In genomic region chr6:47044385-47045200, GRCm38 (mm10) we compare ENCODE assay signal across 8 mouse cellular contexts.
DNase-seq lines count a peak whose midpoint lies in the region; ATAC-seq and TF ChIP-seq lines count a peak whose summit lies in the region.

No protein-coding gene starts in this region.

- H3K36me3 ChIP-seq in heart, postnatal 0 days (replicated peaks; ENCODE audit: control insufficient read depth, insufficient read depth, low read length), result no peaks in the 10 kb centered on the region
- H3K36me3 ChIP-seq in hindbrain, embryonic 12.5 days, result no peaks in the 10 kb centered on the region
- no peaks in the 10 kb centered on the region for H3K36me3 ChIP-seq in midbrain, embryonic 14.5 days (ENCODE audit: control insufficient read depth, insufficient read depth, low read length)

- no peaks in the 10 kb centered on the region for H3K9me3 ChIP-seq in heart, postnatal 0 days (replicated peaks; ENCODE audit: control insufficient read depth, low read length)
- no peaks in the 10 kb centered on the region for H3K9me3 ChIP-seq in hindbrain, embryonic 12.5 days (replicated peaks)
- no peaks in the 10 kb centered on the region for H3K9me3 ChIP-seq in midbrain, embryonic 14.5 days (ENCODE audit: control insufficient read depth, low read length)

- H3K4me3 ChIP-seq in heart, postnatal 0 days (ENCODE audit: low read depth, low read length), result peak overlapping the region; percentile 47
- peak overlapping the region; percentile 44 for H3K4me3 ChIP-seq in hindbrain, embryonic 12.5 days
- peak overlapping the region; percentile 38 for H3K4me3 ChIP-seq in midbrain, embryonic 14.5 days (replicated peaks; ENCODE audit: low read depth, low read length)

- H3K9ac ChIP-seq in heart, postnatal 0 days (replicated peaks; ENCODE audit: low read depth, low read length), result peak overlapping the region; percentile 48; the same call in 1 of the 2 replicates
- peak overlapping the region; percentile 55 for H3K9ac ChIP-seq in hindbrain, embryonic 12.5 days
- H3K9ac ChIP-seq in midbrain, embryonic 14.5 days (replicated peaks; ENCODE audit: low read length), result peak overlapping the region; percentile 36; the same call in 1 of the 2 replicates

- H3K27ac ChIP-seq in heart, postnatal 0 days (ENCODE audit: low read depth), result no peak overlapping the region
- H3K27ac ChIP-seq in hindbrain, embryonic 12.5 days, result no peak overlapping the region
- no peak overlapping the region for H3K27ac ChIP-seq in midbrain, embryonic 14.5 days (replicated peaks; ENCODE audit: low read depth, low read length)

- no peaks in the 10 kb centered on the region for H3K27me3 ChIP-seq in heart, postnatal 0 days (ENCODE audit: control insufficient read depth, insufficient read depth, low read length)
- peaks cover 5% of the 10 kb centered on the region for H3K27me3 ChIP-seq in hindbrain, embryonic 12.5 days
- no peaks in the 10 kb centered on the region for H3K27me3 ChIP-seq in midbrain, embryonic 14.5 days (ENCODE audit: control insufficient read depth, insufficient read depth, low read length)

- WGBS in heart, postnatal 0 days, result 3% methylated on average over 43 of the region's 46 CpGs
- WGBS in hindbrain, embryonic 12.5 days, result 2% methylated on average over 46 of the region's 46 CpGs
- WGBS in midbrain, embryonic 14.5 days, result 4% methylated on average over 46 of the region's 46 CpGs

- no peak for TF ChIP-seq CTCF in heart, postnatal 0 days (IDR thresholded peaks at IDR 0.05; ENCODE audit: low read depth)

- peak overlapping the region; percentile 66 for H3K4me2 ChIP-seq in heart, postnatal 0 days (ENCODE audit: low read depth, low read length)
- peak overlapping the region; percentile 67 for H3K4me2 ChIP-seq in hindbrain, embryonic 12.5 days (replicated peaks)
- peak overlapping the region; percentile 56 for H3K4me2 ChIP-seq in midbrain, embryonic 14.5 days (ENCODE audit: low read length)

- no peaks in the 10 kb centered on the region for H3K4me1 ChIP-seq in heart, postnatal 0 days (ENCODE audit: control insufficient read depth, insufficient read depth)
- peaks cover 4% of the 10 kb centered on the region; the same call in 1 of the 2 replicates for H3K4me1 ChIP-seq in hindbrain, embryonic 12.5 days
- H3K4me1 ChIP-seq in midbrain, embryonic 14.5 days (ENCODE audit: control insufficient read depth, insufficient read depth, low read length), result no peaks in the 10 kb centered on the region

- DNase-seq in heart, postnatal 0 days (ENCODE audit: low spot score), result no peak
- DNase-seq in heart, postnatal 4 days, result no peak
- peak; percentile 24 for DNase-seq in embryo, embryonic 10.5 days (ENCODE audit: low spot score)
- DNase-seq in midbrain, embryonic 14.5 days, result no peak
- DNase-seq in urinary bladder, postnatal 14 days (ENCODE audit: low spot score), result no peak
- no peak for DNase-seq in lung, postnatal 10 days
- DNase-seq in adrenal gland, adult 18-20 months (ENCODE audit: low spot score in 2 of 2), result no peak

- TF ChIP-seq EP300 in heart, postnatal 0 days (IDR thresholded peaks at IDR 0.05; ENCODE audit: low read depth), result no peak

- ATAC-seq in heart, postnatal 0 days (ENCODE audit: insufficient read depth, low read depth), result no peak
- no peak; the same call in 1 of the 2 replicates for ATAC-seq in hindbrain, embryonic 12.5 days (ENCODE audit: low FRiP score)
- peak; percentile 55; the same call in 1 of the 2 replicates for ATAC-seq in midbrain, embryonic 14.5 days (ENCODE audit: low FRiP score, low TSS enrichment)
